Mouse (Mus musculus): ENCODE data around the gene Zbtb5.
"Not testable (repeated sequence)": the region's sequence is repeated elsewhere in the genome, so short reads cannot be mapped to it uniquely, and the experiment has no call there.

Zbtb5 gene

GRCm38 (mm10) chr4:45011581-45012104 is 569 bp downstream of the Zbtb5 start:
- peak in 1 of 2 experiments; percentile 56 for DNase-seq (ENCODE audit: low spot score in 2 of 2)

- DNase-seq (ENCODE audit: low spot score in 2 of 2), result no peak
These were observed 1.3 kb downstream of the Zbtb5 start for GRCm38 (mm10) chr4:45010806-45011415.

GRCm38 (mm10) chr4:45005452-45005851 is 6.8 kb downstream of the Zbtb5 start:
- no peak for DNase-seq (ENCODE audit: low spot score in 2 of 2)

GRCm38 (mm10) chr4:45000001-45000400 is 12.2 kb downstream of the Zbtb5 start:
- no peak for DNase-seq (ENCODE audit: low spot score in 2 of 2)

- DNase-seq (ENCODE audit: low spot score in 2 of 2), result no peak
These were observed 14.1 kb downstream of the Zbtb5 start for GRCm38 (mm10) chr4:44998071-44998470.

- no peak for DNase-seq (ENCODE audit: low spot score in 2 of 2)
These were observed 17.4 kb downstream of the Zbtb5 start for GRCm38 (mm10) chr4:44994776-44995175.

- DNase-seq (ENCODE audit: low spot score in 2 of 2), result no peak
These were observed 18.4 kb downstream of the Zbtb5 start for GRCm38 (mm10) chr4:44993847-44994246.

- DNase-seq (ENCODE audit: low spot score in 2 of 2), result not testable (repeated sequence)
These were observed 19.0 kb downstream of the Zbtb5 start for GRCm38 (mm10) chr4:44993179-44993578.

- DNase-seq (ENCODE audit: low spot score in 2 of 2), result not testable (repeated sequence)
These were observed 19.9 kb downstream of the Zbtb5 start for GRCm38 (mm10) chr4:44992330-44992729.

- DNase-seq (ENCODE audit: low spot score in 2 of 2), result no peak
These were observed 21.7 kb downstream of the Zbtb5 start for GRCm38 (mm10) chr4:44990560-44990959.

GRCm38 (mm10) chr4:44983131-44983740 is 29.0 kb downstream of the Zbtb5 start:
- no peak for DNase-seq (ENCODE audit: low spot score in 2 of 2)

- DNase-seq (ENCODE audit: low spot score in 2 of 2), result no peak
These were observed 29.6 kb downstream of the Zbtb5 start for GRCm38 (mm10) chr4:44982440-44983130.

GRCm38 (mm10) chr4:44981974-44982287 is 30.3 kb downstream of the Zbtb5 start:
- no peak for DNase-seq (ENCODE audit: low spot score in 2 of 2)

- peak; percentile 28 to 37 for DNase-seq (ENCODE audit: low spot score in 2 of 2)
These were observed 30.8 kb downstream of the Zbtb5 start, which contains the start of gene Grhpr for GRCm38 (mm10) chr4:44981280-44981973. Gene Grhpr (plus strand): TSS chr4:44981395.

GRCm38 (mm10) chr4:44979794-44980338 is 32.3 kb downstream of the Zbtb5 start:
- no peak for DNase-seq (ENCODE audit: low spot score in 2 of 2)

- DNase-seq (ENCODE audit: low spot score in 2 of 2), result no peak
These were observed 34.0 kb downstream of the Zbtb5 start for GRCm38 (mm10) chr4:44978175-44978574.

- no peak for DNase-seq (ENCODE audit: low spot score in 2 of 2)
These were observed 35.1 kb downstream of the Zbtb5 start for GRCm38 (mm10) chr4:44976921-44977710.

GRCm38 (mm10) chr4:44976026-44976615 is 36.1 kb downstream of the Zbtb5 start:
- no peak for DNase-seq (ENCODE audit: low spot score in 2 of 2)

GRCm38 (mm10) chr4:44974331-44974730 is 37.9 kb downstream of the Zbtb5 start:
- no peak for DNase-seq (ENCODE audit: low spot score in 2 of 2)

- DNase-seq (ENCODE audit: low spot score in 2 of 2), result no peak
These were observed 38.3 kb downstream of the Zbtb5 start for GRCm38 (mm10) chr4:44973871-44974270.

GRCm38 (mm10) chr4:44973450-44973849 is 38.8 kb downstream of the Zbtb5 start:
- DNase-seq (ENCODE audit: low spot score in 2 of 2), result peak; percentile 82 to 86
